Mouse (Mus musculus): ENCODE measurements at regions not wholly inside any gene's neighbourhood (a gene's known extent, or its start where the extent isn't known, plus 50 kb on each side); places are given as distances from the start of the nearest gene placed in this dataset.

DNA sequence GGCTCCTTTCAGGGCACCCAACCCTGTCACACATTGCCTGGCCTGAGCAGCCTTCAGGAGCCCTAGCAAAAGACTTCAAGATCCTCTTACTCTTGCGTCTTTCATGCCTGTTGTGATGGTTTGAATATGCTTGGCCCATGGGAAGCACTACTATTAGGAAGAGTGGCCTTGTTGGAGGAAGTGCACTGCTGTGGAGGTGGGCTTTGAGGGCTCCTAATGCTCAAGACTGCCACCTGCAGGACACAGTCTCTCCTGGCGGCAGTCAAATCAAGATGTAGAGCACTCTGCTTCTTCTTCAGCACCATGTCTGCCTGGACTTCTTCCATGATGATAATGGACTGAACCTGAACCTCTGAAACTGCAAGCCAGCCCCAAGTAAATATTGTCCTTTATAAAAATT, 73.0 kb downstream of the Tsen15 start:
- no peak overlapping the region for H3K4me3 ChIP-seq
- H3K36me3 ChIP-seq, result no peaks in the 10 kb centered on the region
- H3K4me2 ChIP-seq (replicated peaks), result no peak overlapping the region
- no peaks in the 10 kb centered on the region for H3K4me1 ChIP-seq
- no peak overlapping the region for H3K27ac ChIP-seq
- 63% methylated on average over 2 of the region's 2 CpGs for WGBS
- no peaks in the 10 kb centered on the region for H3K9me3 ChIP-seq
- ATAC-seq (ENCODE audit: low FRiP score, low read depth), result no peak
- no peak overlapping the region for H3K9ac ChIP-seq
- no peaks in the 10 kb centered on the region for H3K27me3 ChIP-seq

DNA sequence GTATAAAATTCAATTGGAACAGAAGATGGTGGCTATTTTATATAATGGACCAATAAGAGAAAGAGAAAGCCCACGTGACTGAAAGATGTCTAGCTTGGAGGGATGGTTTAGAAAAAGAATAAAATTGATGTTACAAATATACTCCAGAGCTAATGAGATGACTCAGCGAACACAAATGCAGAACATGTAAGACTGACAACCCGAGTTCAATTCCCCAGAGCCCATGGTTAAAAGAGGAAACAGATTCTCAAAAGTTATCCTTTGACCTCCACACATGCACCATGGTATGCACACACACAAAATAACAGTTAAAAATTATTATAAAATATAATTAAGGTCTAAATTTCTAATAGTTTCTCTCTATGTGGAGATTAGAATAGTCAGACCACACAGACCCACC, 81.0 kb downstream of the Tsen15 start:
- no peak overlapping the region for H3K4me3 ChIP-seq
- H3K9me3 ChIP-seq, result no peaks in the 10 kb centered on the region
- WGBS, result 89% methylated on average over 3 of the region's 3 CpGs
- no peak overlapping the region for H3K27ac ChIP-seq
- H3K4me2 ChIP-seq (replicated peaks), result no peak overlapping the region
- H3K9ac ChIP-seq, result no peak overlapping the region
- no peaks in the 10 kb centered on the region for H3K27me3 ChIP-seq
- H3K36me3 ChIP-seq, result no peaks in the 10 kb centered on the region
- ATAC-seq (ENCODE audit: low FRiP score, low read depth), result no peak
- no peaks in the 10 kb centered on the region for H3K4me1 ChIP-seq

DNA sequence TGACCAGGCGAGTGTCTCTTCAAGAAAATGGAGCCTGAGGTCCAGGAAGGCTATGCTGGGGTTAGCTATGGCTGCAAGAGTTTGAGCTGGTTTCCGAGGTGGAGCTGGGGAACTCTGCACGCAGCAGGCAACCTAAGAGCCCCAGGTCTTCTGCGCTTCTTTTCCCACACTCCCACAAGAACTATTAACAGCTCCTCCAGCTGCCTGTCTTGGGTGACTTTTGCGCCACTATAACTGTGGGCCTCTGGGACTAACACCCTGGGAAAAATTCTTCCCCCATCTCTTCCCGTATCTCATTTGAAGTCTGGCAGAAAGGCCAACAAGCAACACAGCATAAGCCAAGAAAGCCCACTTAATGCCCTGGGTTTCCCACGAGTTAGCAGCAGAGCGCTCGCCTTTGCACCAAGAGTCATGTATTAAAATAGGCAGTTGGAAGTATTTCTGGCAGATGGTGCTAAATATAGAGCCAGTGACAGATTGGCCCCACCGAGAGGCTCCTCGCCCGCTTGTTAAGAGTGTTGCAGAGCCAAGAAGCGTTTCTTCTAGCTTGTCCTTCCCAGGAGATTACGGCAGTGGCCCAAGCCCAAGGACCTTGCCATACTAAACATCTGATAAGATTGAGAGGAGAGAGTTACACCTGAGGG, 81.9 kb downstream of the Tsen15 start:
- Histone ChIP-seq H3K36me3 (no peaks in the 10 kb centered on the region), H3K27ac (no peak overlapping the region)

DNA sequence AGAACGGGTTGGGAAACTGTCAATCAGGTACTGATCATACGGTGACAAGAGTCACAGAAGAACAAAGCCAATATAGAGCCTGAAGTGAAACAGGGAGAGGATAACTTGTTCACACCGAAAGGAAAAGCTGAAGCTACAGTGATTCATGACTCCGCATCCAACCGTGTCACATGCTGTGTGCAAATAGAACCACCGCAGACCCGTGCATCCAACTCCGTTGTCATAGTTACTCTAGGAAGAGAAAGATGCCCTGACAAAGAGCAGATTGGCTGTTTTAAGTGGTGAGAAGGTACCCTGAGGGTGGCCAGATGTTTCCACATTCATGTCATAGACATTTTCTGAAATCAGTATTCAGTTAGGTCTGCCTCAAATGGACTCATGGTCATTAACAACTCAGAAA, 85.1 kb downstream of the Tsen15 start:
- ATAC-seq (ENCODE audit: low FRiP score, low read depth), result no peak
- Histone ChIP-seq H3K9ac (no peak overlapping the region), H3K9me3 (no peaks in the 10 kb centered on the region), H3K36me3 (no peaks in the 10 kb centered on the region), H3K27ac (no peak overlapping the region), H3K4me1 (no peaks in the 10 kb centered on the region), H3K4me3 (no peak overlapping the region), H3K4me2 (replicated peaks) (no peak overlapping the region), H3K27me3 (no peaks in the 10 kb centered on the region)
- 77% methylated on average over 8 of the region's 8 CpGs for WGBS

More for the DNA sequence above, 81.9 kb downstream of the Tsen15 start:
- H3K9me3 ChIP-seq, result no peaks in the 10 kb centered on the region
- H3K9ac ChIP-seq, result no peak overlapping the region
- no peak overlapping the region for H3K4me3 ChIP-seq
- no peak overlapping the region for H3K4me2 ChIP-seq (replicated peaks)
- H3K4me1 ChIP-seq, result no peaks in the 10 kb centered on the region
- ATAC-seq (ENCODE audit: low FRiP score, low read depth), result no peak
- no peaks in the 10 kb centered on the region for H3K27me3 ChIP-seq
- WGBS, result 68% methylated on average over 14 of the region's 14 CpGs

DNA sequence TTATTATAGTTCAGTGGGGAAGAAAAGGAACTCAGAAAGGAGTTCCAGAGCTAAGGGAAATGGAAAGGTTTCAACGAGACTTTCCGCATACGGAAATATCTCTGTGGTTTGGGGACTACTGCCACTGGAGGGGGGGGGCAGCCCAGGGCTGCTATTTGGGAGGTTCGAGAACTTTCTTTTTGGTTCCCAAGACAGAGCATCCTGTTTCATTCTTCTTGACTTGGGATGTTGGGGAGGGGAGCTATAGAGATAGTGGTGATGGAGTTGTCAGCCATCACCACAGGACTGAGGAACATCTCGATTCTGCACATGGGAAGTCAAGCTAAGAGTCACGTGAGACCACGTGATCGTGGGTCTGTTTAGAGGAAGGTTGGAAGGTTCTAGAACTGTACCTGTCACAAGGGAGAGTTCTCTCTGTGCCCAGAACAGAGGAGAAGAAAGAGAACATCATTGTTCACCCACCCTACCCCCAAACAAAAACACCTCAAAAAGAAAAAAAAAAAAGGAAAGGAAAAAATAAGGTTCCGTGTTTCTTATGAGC, 94.2 kb downstream of the Tsen15 start:
- Histone ChIP-seq H3K36me3 (no peaks in the 10 kb centered on the region), H3K4me2 (replicated peaks) (no peak overlapping the region), H3K9me3 (no peaks in the 10 kb centered on the region), H3K4me1 (peaks cover 23% of the 10 kb centered on the region), H3K9ac (no peak overlapping the region), H3K4me3 (no peak overlapping the region), H3K27me3 (no peaks in the 10 kb centered on the region; the same call in 1 of the 2 replicates), H3K27ac (no peak overlapping the region)
- no peak for ATAC-seq (ENCODE audit: low FRiP score, low read depth)
- 72% methylated on average over 9 of the region's 9 CpGs for WGBS

DNA sequence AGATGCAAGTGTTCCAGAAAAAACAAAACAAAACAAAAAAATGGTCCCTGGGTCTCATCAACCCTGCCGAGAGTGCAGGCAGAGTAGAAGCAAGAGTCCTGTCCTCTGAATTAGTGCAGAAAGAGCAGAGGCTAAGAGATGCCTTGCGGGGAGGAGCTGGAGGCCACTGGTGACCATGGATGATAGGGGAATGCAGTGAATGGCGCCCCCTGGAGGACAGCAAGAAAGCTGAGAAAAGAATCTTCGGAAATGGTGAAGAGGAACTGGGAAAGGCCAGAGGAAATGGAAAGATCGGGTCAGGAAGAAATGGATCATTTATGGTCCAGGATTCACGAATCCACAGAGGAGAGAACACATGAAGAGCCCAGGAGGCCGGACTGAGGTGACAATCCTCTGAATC, 95.7 kb downstream of the Tsen15 start:
- Histone ChIP-seq H3K4me1 (peaks cover 23% of the 10 kb centered on the region), H3K27ac (no peak overlapping the region), H3K36me3 (no peaks in the 10 kb centered on the region), H3K9ac (no peak overlapping the region), H3K9me3 (no peaks in the 10 kb centered on the region), H3K4me2 (replicated peaks) (peak overlapping the region; percentile 30), H3K27me3 (no peaks in the 10 kb centered on the region; the same call in 1 of the 2 replicates), H3K4me3 (no peak overlapping the region)
- no peak for ATAC-seq (ENCODE audit: low FRiP score, low read depth)
- 43% methylated on average over 7 of the region's 7 CpGs for WGBS

DNA sequence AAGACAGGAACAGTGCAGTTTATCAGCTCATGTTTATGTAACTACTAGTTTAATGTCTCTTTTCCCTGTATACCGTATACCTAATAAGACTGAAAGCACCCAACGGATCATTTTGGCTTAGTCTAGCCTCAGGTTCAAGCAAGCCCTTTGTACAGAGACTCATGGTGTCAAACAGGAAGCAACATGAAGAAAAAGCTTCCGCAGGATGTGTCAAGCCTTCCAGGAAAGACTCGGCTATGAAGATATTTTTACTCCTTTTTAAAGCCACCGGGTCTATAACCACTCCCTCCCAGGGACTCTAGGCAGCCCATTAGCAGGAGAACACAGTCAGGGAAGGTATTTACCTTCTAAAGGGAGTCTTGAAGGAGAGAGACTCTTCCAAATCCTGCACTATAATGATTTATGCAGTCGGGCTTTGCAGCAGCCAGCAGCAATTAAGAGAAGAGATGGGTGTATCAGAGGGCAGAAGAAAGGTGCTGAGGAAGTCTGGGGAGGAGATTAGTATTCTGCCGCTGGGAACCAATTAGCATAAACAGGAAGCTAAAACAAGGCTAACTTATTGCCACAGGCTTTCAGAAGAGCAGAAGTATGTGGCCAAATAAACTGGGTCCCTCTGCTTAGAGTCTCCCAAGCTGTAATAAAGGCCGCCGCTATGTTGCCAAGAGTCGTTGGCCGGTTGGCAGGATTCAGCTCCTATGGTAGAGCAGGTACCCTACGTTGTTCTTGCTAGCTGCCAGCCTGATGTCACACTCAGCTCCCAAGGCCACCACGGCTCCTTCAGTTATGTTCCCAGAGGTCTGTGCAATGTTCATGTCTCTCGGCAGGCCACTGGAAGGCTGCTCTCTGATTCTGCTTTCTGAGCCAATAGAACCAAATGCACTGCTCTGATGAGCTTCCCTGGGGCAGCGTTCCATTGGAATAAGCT, 98.7 kb downstream of the Tsen15 start:
- no peak overlapping the region for H3K9ac ChIP-seq
- H3K27me3 ChIP-seq, result no peaks in the 10 kb centered on the region
- WGBS, result 54% methylated on average over 15 of the region's 15 CpGs
- H3K4me1 ChIP-seq, result peaks cover 23% of the 10 kb centered on the region
- H3K4me2 ChIP-seq (replicated peaks), result no peak overlapping the region
- H3K27ac ChIP-seq, result no peak overlapping the region
- H3K9me3 ChIP-seq, result no peaks in the 10 kb centered on the region
- H3K4me3 ChIP-seq, result no peak overlapping the region
- no peak for ATAC-seq (ENCODE audit: low FRiP score, low read depth)
- H3K36me3 ChIP-seq, result no peaks in the 10 kb centered on the region

DNA sequence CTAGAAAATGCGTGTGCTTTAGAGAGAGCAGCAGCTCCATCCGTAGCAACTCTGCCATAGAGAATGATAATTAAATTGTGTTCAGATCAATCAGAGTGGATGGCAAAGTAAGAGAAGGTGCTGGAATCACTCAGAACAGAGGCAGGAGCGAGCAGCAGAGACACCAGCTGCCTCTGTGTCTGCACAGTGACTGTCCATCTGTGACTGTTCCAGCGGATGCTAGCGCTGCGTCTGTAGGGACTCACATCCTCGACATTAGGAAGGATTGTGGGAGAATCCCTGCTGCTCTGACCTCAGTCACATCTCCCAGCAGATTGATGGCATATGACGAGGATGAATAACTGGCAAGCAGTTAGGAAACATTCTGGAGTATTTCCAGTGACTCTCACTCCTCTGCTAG, 99.8 kb downstream of the Tsen15 start:
- Histone ChIP-seq H3K9me3 (no peaks in the 10 kb centered on the region), H3K36me3 (no peaks in the 10 kb centered on the region), H3K9ac (no peak overlapping the region), H3K4me1 (peaks cover 15% of the 10 kb centered on the region), H3K27me3 (no peaks in the 10 kb centered on the region), H3K27ac (no peak overlapping the region), H3K4me2 (replicated peaks) (no peak overlapping the region), H3K4me3 (no peak overlapping the region)
- WGBS, result 78% methylated on average over 8 of the region's 8 CpGs
- no peak for ATAC-seq (ENCODE audit: low FRiP score, low read depth)

DNA sequence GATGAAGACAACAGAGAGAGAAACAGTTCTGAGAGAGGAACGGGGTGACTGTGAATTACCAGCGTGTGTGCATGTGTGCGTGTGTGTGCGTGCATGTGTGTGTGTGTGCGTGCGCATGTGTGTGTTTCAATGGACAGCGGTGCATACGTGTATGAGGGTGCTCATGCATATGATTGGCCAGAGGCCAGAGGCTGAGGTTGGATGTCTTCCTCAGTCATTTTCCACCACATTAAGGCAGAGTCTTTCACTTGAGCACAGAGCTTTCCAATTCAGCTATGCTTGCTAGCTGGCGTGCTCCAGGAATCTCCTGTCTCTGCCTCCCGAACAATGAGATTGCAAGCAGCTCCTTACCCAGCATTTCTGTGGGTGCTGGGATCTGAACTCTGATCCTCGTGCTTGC, 104.4 kb downstream of the Tsen15 start:
- ATAC-seq (ENCODE audit: low FRiP score, low read depth), result no peak
- Histone ChIP-seq H3K27me3 (no peaks in the 10 kb centered on the region), H3K9me3 (peaks cover 4% of the 10 kb centered on the region; the same call in 1 of the 2 replicates), H3K4me2 (replicated peaks) (no peak overlapping the region), H3K9ac (no peak overlapping the region), H3K27ac (no peak overlapping the region), H3K4me3 (no peak overlapping the region), H3K4me1 (no peaks in the 10 kb centered on the region), H3K36me3 (no peaks in the 10 kb centered on the region)
- 93% methylated on average over 11 of the region's 11 CpGs for WGBS

DNA sequence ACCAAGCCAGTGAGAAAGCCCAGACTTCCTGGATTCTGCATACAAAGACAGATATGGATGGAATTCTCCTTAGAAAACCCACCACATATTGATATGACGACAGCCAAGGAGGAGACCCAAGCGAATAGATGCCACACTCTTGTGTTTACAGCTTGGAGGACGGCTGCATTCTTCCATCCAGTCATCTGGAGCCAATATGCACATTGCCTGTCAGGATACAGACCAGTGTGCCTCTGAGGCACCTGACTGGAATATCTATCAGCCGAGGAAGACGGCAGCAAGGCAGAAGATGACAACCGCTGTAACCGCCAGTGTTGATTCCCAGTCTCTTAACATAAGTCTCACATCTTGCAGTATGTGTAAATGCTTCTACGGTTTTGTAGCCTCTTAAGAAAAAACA, 105.3 kb downstream of the Tsen15 start:
- H3K27ac ChIP-seq, result no peak overlapping the region
- ATAC-seq (ENCODE audit: low FRiP score, low read depth), result no peak
- WGBS, result 79% methylated on average over 8 of the region's 8 CpGs
- no peaks in the 10 kb centered on the region for H3K4me1 ChIP-seq
- no peak overlapping the region for H3K4me2 ChIP-seq (replicated peaks)
- H3K36me3 ChIP-seq, result no peaks in the 10 kb centered on the region
- no peak overlapping the region for H3K4me3 ChIP-seq
- H3K9ac ChIP-seq, result no peak overlapping the region
- peaks cover 4% of the 10 kb centered on the region; the same call in 1 of the 2 replicates for H3K9me3 ChIP-seq
- no peaks in the 10 kb centered on the region for H3K27me3 ChIP-seq

DNA sequence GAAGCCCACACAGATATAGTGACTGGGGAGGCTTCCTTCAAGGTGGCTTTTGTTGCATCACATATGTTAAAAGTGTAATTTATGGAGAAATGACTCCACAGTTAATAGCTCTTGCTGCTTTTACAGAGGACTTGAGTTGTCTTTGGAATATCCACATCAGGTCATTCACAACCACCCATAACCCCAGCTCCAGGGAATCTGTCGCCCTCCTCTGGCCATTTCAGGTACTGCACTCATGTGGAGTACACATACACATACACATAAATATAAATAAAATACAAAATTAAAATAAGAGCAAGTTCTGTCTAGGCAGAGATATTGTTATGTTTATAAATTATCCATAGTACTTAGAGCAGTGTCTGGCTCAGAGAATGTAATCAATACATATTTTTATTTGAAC, 106.5 kb downstream of the Tsen15 start:
- Histone ChIP-seq H3K9ac (no peak overlapping the region), H3K4me3 (no peak overlapping the region), H3K4me1 (no peaks in the 10 kb centered on the region), H3K4me2 (replicated peaks) (no peak overlapping the region), H3K27me3 (no peaks in the 10 kb centered on the region), H3K27ac (no peak overlapping the region), H3K9me3 (peaks cover 4% of the 10 kb centered on the region; the same call in 1 of the 2 replicates), H3K36me3 (no peaks in the 10 kb centered on the region)
- 33% methylated on average over 1 of the region's 1 CpGs for WGBS
- ATAC-seq (ENCODE audit: low FRiP score, low read depth), result no peak

DNA sequence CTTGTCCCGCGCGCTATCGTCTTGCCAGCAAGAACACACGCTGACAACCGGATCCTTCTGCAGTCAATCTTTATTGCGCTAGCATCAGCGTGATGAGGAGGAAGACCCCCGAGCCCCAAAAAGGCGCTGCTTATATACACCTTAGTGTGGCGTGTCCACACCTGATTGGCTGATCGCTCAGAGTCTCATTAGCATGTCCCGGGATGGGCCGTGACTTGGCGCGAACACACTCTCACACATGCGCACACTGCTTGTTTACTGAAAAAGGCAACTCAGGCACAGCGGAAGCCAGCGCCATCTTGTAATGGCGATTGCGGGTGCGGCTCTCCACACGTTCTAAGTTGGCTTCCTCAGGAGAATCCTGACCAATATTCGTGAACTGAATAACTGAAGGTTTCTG, 111.5 kb downstream of the Tsen15 start:
- no peak overlapping the region for H3K9ac ChIP-seq
- peaks cover 2% of the 10 kb centered on the region; the same call in 1 of the 2 replicates for H3K9me3 ChIP-seq
- ATAC-seq (ENCODE audit: low FRiP score, low read depth), result no peak
- H3K27me3 ChIP-seq, result no peaks in the 10 kb centered on the region
- no peaks in the 10 kb centered on the region for H3K36me3 ChIP-seq
- H3K27ac ChIP-seq, result no peak overlapping the region
- 96% methylated on average over 24 of the region's 24 CpGs for WGBS
- H3K4me2 ChIP-seq (replicated peaks), result no peak overlapping the region
- H3K4me3 ChIP-seq, result no peak overlapping the region
- H3K4me1 ChIP-seq, result no peaks in the 10 kb centered on the region

All from limb, embryonic 13.5 days (tissue).